Mouse (Mus musculus): ENCODE results near the gene Gm9195. TPM values are rescaled to one million over a fixed set of nuclear protein-coding genes. Genes with fewer than 3 reads are reported as not detected.

The Gm9195 gene
- polyA plus RNA-seq, 1 experiment from 2014 or later, result 0.01 TPM

DNA sequence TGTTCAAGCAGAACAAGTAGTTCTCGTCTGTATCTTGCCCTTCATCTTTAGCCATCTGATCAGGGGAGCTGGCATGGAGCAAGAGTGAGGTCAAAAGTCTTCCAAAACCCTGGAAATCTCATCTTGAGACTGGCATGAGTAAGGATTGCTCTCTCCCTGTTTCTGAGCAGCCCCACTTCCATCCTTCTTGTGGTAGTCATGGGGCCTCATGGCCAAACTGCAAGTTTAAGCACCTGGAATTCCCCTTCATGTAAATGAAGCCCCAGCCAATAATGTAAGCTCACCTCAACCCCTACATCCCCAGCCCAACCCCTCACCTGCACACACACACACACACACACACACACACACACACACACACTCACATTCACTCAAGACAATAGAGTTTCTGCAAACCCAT is 30.0 kb downstream of the Gm9195 start:
- H3K27ac ChIP-seq (ENCODE audit: low read length), result no peak overlapping the region
- no peak overlapping the region for H3K9ac ChIP-seq (ENCODE audit: low read length)
- ATAC-seq (replicated peaks; ENCODE audit: extremely low read depth, insufficient read depth, low FRiP score), result no peak
- H3K27me3 ChIP-seq (ENCODE audit: control insufficient read depth, insufficient read depth, low read length), result no peaks in the 10 kb centered on the region
- no peaks in the 10 kb centered on the region for H3K4me1 ChIP-seq (ENCODE audit: control insufficient read depth, insufficient read depth, low read length)
- no peak overlapping the region for H3K4me3 ChIP-seq (ENCODE audit: low read length)
- H3K9me3 ChIP-seq (replicated peaks; ENCODE audit: control insufficient read depth, low read length), result no peaks in the 10 kb centered on the region
- WGBS, result 38% methylated on average over 1 of the region's 1 CpGs
- H3K4me2 ChIP-seq (ENCODE audit: low read depth, low read length), result no peak overlapping the region
- no peaks in the 10 kb centered on the region for H3K36me3 ChIP-seq (ENCODE audit: control insufficient read depth, insufficient read depth)

GRCm38 (mm10) chr14:72460291-72460690 is 31.3 kb downstream of the Gm9195 start:
- H3K4me1 ChIP-seq (ENCODE audit: control insufficient read depth, insufficient read depth, low read length), result no peaks in the 10 kb centered on the region
- ATAC-seq (replicated peaks; ENCODE audit: extremely low read depth, insufficient read depth, low FRiP score), result no peak
- no peak overlapping the region for H3K27ac ChIP-seq (ENCODE audit: low read length)
- no peaks in the 10 kb centered on the region for H3K9me3 ChIP-seq (replicated peaks; ENCODE audit: control insufficient read depth, low read length)
- H3K27me3 ChIP-seq (ENCODE audit: control insufficient read depth, insufficient read depth, low read length), result no peaks in the 10 kb centered on the region
- no peak overlapping the region for H3K4me2 ChIP-seq (ENCODE audit: low read depth, low read length)
- H3K4me3 ChIP-seq (ENCODE audit: low read length), result no peak overlapping the region
- no peak overlapping the region for H3K9ac ChIP-seq (ENCODE audit: low read length)
- WGBS, result 62% methylated on average over 2 of the region's 2 CpGs
- H3K36me3 ChIP-seq (ENCODE audit: control insufficient read depth, insufficient read depth), result no peaks in the 10 kb centered on the region

DNA sequence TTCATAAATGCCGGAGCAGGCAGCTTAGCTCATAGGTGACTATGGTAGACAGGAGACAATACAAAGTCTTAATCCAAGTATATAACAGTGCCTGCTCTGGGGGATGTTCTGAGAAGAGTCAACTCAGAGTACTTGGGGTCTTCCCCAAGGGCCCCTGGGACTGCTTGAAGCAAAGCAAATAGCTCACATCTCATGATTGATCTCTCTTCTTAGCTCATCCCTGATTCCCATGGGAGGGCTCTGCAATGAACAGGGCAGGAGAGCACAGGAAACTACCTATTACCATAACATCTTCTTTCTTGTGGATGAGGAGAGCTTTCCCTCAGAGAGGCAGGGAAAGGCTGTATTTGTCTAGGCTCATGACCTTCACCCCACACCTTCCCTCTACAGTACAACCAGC is 32.7 kb downstream of the Gm9195 start:
- WGBS, result 95% methylated on average over 1 of the region's 1 CpGs
- Histone ChIP-seq H3K4me3 (ENCODE audit: low read length) (no peak overlapping the region), H3K27me3 (ENCODE audit: control insufficient read depth, insufficient read depth, low read length) (no peaks in the 10 kb centered on the region), H3K9me3 (replicated peaks; ENCODE audit: control insufficient read depth, low read length) (no peaks in the 10 kb centered on the region), H3K9ac (ENCODE audit: low read length) (no peak overlapping the region), H3K4me1 (ENCODE audit: control insufficient read depth, insufficient read depth, low read length) (no peaks in the 10 kb centered on the region), H3K27ac (ENCODE audit: low read length) (no peak overlapping the region), H3K4me2 (ENCODE audit: low read depth, low read length) (no peak overlapping the region), H3K36me3 (ENCODE audit: control insufficient read depth, insufficient read depth) (no peaks in the 10 kb centered on the region)
- no peak for ATAC-seq (replicated peaks; ENCODE audit: extremely low read depth, insufficient read depth, low FRiP score)

DNA sequence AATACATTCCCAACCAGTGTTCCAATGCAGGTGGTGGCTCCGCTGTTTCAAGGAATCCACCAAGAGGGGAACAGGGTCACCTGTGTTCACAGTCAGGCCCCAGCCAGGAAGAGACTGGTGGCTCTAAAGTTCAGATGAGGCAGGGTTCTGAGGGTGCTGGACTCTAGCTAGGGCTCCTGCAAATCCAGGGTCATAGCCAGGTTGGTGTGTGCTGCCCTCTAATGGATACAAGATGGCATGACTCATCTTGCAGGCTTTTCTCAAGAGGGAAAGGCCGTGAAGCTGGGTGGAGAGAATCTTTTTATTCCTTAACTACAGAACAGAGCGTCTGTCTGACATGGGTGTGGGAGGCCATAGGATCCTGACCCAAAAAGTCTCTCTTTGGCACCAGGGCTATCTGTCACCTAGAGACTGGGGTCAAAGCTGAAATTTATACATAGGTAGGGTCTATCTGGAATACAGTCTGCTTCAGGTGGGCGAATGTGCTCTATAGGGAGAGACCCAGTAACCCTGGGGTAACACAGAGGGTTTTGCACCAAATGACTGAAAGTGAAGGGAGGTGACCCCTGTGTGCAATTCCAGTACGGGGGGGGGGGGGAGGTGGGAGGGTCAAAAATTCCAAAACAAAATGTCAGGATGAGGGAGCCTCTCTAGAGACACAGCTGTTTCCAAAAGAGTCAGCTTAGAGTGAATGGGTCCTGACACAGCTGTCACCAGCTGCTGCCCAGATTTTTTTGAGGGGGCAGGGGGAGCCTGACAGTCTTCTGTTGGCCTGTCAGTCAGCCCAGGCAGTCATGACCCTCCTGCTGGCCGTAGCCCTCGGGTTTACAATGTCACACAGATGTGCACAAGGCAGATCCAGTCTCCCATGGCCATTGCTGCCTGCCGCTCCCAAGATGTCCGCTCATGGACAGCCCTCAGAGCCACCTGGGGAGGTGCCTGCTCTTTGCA is 44.2 kb downstream of the Gm9195 start:
- no peaks in the 10 kb centered on the region for H3K9me3 ChIP-seq (replicated peaks; ENCODE audit: control insufficient read depth, low read length)
- no peaks in the 10 kb centered on the region for H3K4me1 ChIP-seq (ENCODE audit: control insufficient read depth, insufficient read depth, low read length)
- H3K9ac ChIP-seq (ENCODE audit: low read length), result no peak overlapping the region
- ATAC-seq (replicated peaks; ENCODE audit: extremely low read depth, insufficient read depth, low FRiP score), result no peak
- H3K27ac ChIP-seq (ENCODE audit: low read length), result no peak overlapping the region
- no peaks in the 10 kb centered on the region for H3K36me3 ChIP-seq (ENCODE audit: control insufficient read depth, insufficient read depth)
- H3K27me3 ChIP-seq (ENCODE audit: control insufficient read depth, insufficient read depth, low read length), result no peaks in the 10 kb centered on the region
- H3K4me3 ChIP-seq (ENCODE audit: low read length), result no peak overlapping the region
- H3K4me2 ChIP-seq (ENCODE audit: low read depth, low read length), result no peak overlapping the region
- WGBS, result 62% methylated on average over 9 of the region's 9 CpGs

DNA sequence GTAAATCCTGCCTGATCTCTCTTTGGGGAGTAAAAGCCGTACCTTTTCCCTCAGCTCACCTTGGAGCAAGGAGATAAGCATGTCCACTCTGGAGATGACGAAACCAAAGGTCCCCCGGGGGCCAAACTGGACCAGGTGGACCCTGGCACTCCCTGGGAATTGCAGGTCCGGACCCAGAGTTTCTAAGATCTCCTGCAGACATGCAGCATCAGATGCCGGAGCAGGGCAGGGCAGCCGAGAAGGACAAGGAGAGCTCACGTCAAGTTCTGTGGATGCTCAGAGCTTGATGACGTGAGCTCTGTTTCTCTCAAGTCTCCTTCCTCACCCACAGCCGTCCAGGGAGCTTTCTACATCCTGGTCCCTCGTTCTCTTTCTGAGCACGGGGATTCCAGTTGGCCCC is 48.7 kb downstream of the Gm9195 start:
- 66% methylated on average over 11 of the region's 11 CpGs for WGBS
- Histone ChIP-seq H3K36me3 (ENCODE audit: control insufficient read depth, insufficient read depth) (no peaks in the 10 kb centered on the region), H3K9ac (ENCODE audit: low read length) (no peak overlapping the region), H3K9me3 (replicated peaks; ENCODE audit: control insufficient read depth, low read length) (no peaks in the 10 kb centered on the region), H3K27me3 (ENCODE audit: control insufficient read depth, insufficient read depth, low read length) (no peaks in the 10 kb centered on the region), H3K27ac (ENCODE audit: low read length) (no peak overlapping the region), H3K4me2 (ENCODE audit: low read depth, low read length) (no peak overlapping the region), H3K4me1 (ENCODE audit: control insufficient read depth, insufficient read depth, low read length) (no peaks in the 10 kb centered on the region), H3K4me3 (ENCODE audit: low read length) (no peak overlapping the region)
- ATAC-seq (replicated peaks; ENCODE audit: extremely low read depth, insufficient read depth, low FRiP score), result no peak

- no peak for ATAC-seq (replicated peaks; ENCODE audit: extremely low read depth, insufficient read depth, low FRiP score)
- H3K36me3 ChIP-seq (ENCODE audit: control insufficient read depth, insufficient read depth), result no peaks in the 10 kb centered on the region
- 81% methylated on average over 7 of the region's 7 CpGs for WGBS
- H3K9me3 ChIP-seq (replicated peaks; ENCODE audit: control insufficient read depth, low read length), result no peaks in the 10 kb centered on the region
- H3K4me1 ChIP-seq (ENCODE audit: control insufficient read depth, insufficient read depth, low read length), result no peaks in the 10 kb centered on the region
- H3K27me3 ChIP-seq (ENCODE audit: control insufficient read depth, insufficient read depth, low read length), result no peaks in the 10 kb centered on the region
- H3K4me3 ChIP-seq (ENCODE audit: low read length), result no peak overlapping the region
- H3K27ac ChIP-seq (ENCODE audit: low read length), result no peak overlapping the region
- H3K4me2 ChIP-seq (ENCODE audit: low read depth, low read length), result no peak overlapping the region
- no peak overlapping the region for H3K9ac ChIP-seq (ENCODE audit: low read length)
Observed at GRCm38 (mm10) chr14:72440929-72441328, 50.7 kb downstream of the Gm9195 start.

DNA sequence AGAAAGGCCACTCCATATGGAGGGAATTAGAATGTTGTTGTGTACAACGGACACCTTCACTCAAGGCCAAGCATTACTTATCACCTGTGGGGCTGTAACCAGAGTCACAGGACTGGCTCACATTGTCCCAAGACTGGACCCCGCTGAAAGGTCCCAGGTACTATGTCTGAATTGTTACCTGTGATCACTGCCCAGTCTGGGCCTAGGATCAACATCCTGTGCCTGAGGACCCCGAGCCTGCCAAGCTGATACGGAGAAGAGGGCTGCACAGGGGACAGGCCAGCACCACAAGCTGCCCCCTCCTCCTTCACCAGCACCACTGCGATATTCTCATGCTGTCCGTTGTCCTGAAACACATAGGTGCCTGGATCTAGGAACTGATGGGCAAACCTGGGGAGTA is 51.2 kb downstream of the Gm9195 start:
- Histone ChIP-seq H3K27ac (ENCODE audit: low read length) (no peak overlapping the region), H3K36me3 (ENCODE audit: control insufficient read depth, insufficient read depth) (no peaks in the 10 kb centered on the region), H3K4me2 (ENCODE audit: low read depth, low read length) (no peak overlapping the region), H3K9ac (ENCODE audit: low read length) (no peak overlapping the region), H3K4me3 (ENCODE audit: low read length) (no peak overlapping the region), H3K9me3 (replicated peaks; ENCODE audit: control insufficient read depth, low read length) (no peaks in the 10 kb centered on the region), H3K27me3 (ENCODE audit: control insufficient read depth, insufficient read depth, low read length) (no peaks in the 10 kb centered on the region), H3K4me1 (ENCODE audit: control insufficient read depth, insufficient read depth, low read length) (no peaks in the 10 kb centered on the region)
- 76% methylated on average over 6 of the region's 6 CpGs for WGBS
- ATAC-seq (replicated peaks; ENCODE audit: extremely low read depth, insufficient read depth, low FRiP score), result no peak

DNA sequence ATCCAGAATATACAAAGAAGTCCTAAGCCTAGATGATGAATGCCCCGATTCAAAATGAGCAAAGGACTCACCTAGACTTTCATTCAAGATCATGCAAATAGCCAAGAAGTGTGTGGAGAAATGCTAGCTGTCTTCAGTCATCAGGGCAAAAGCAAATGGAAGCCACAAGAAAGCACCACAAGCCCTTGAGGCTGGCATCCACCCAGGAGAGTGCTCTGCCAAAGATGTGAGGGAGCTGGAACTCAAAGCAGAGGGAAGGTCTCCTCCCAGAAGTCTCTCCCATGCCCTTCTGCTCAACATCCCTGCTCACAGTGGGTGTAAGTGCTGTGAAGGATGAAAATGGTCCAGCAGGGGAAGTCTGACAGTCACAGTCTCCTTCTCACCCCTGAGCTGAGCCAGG is 52.7 kb downstream of the Gm9195 start:
- no peaks in the 10 kb centered on the region for H3K4me1 ChIP-seq (ENCODE audit: control insufficient read depth, insufficient read depth, low read length)
- H3K4me3 ChIP-seq (ENCODE audit: low read length), result no peak overlapping the region
- no peaks in the 10 kb centered on the region for H3K27me3 ChIP-seq (ENCODE audit: control insufficient read depth, insufficient read depth, low read length)
- no peak for ATAC-seq (replicated peaks; ENCODE audit: extremely low read depth, insufficient read depth, low FRiP score)
- H3K9me3 ChIP-seq (replicated peaks; ENCODE audit: control insufficient read depth, low read length), result no peaks in the 10 kb centered on the region
- H3K36me3 ChIP-seq (ENCODE audit: control insufficient read depth, insufficient read depth), result no peaks in the 10 kb centered on the region
- no peak overlapping the region for H3K27ac ChIP-seq (ENCODE audit: low read length)
- WGBS, result 81% methylated on average over 1 of the region's 1 CpGs
- no peak overlapping the region for H3K9ac ChIP-seq (ENCODE audit: low read length)
- no peak overlapping the region for H3K4me2 ChIP-seq (ENCODE audit: low read depth, low read length)

DNA sequence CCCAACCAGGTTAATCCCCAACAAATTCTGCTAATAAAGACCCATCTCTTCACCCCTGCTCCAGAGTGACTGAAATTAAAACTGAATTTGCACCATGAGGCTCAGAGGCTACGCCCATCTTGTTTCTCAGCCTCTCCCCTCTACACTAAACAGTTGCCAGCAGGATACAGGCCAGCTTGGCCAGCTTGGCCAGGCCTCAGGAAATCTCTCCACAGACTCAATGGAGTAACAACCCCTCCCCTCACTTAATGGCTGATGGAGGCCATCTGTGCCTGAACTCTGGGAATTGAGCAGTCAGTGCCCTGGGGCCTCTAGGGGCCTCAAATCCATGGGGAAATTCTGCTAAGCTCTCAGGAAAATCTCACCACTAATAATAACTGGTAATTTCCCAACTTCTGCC is 101.9 kb downstream of the Gm9195 start:
- 60% methylated on average over 1 of the region's 1 CpGs for WGBS
- no peak overlapping the region for H3K4me2 ChIP-seq (ENCODE audit: low read depth, low read length)
- H3K9me3 ChIP-seq (replicated peaks; ENCODE audit: control insufficient read depth, low read length), result no peaks in the 10 kb centered on the region; the same call in 1 of the 2 replicates
- H3K27ac ChIP-seq (ENCODE audit: low read length), result no peak overlapping the region
- no peaks in the 10 kb centered on the region for H3K4me1 ChIP-seq (ENCODE audit: control insufficient read depth, insufficient read depth, low read length)
- no peak overlapping the region for H3K4me3 ChIP-seq (ENCODE audit: low read length)
- H3K9ac ChIP-seq (ENCODE audit: low read length), result no peak overlapping the region
- no peaks in the 10 kb centered on the region for H3K36me3 ChIP-seq (ENCODE audit: control insufficient read depth, insufficient read depth)
- H3K27me3 ChIP-seq (ENCODE audit: control insufficient read depth, insufficient read depth, low read length), result no peaks in the 10 kb centered on the region
- ATAC-seq (replicated peaks; ENCODE audit: extremely low read depth, insufficient read depth, low FRiP score), result peak; percentile 60; the same call in 1 of the 2 replicates
